Mouse (Mus musculus) macrophage (primary cell): ENCODE measurements at regions not wholly inside any gene's neighbourhood (a gene's known extent, or its start where the extent isn't known, plus 50 kb on each side); places are given as distances from the start of the nearest gene placed in this dataset.

Source experiments
- H3K27ac ChIP-seq: fragments of 350-480 bp; formaldehyde crosslinking; 2 replicates; pipeline ENCODE4 v1.9.0; 2021
- H3K36me3 ChIP-seq: fragments of 350-480 bp; formaldehyde crosslinking; 2 replicates; pipeline ENCODE4 v1.9.0; 2021; ENCODE audit errors: inconsistent target
- H3K4me3 ChIP-seq: fragments of 350-480 bp; formaldehyde crosslinking; 2 replicates; pipeline ENCODE4 v1.9.0; 2021; ENCODE audit errors: inconsistent target
- H3K79me2 ChIP-seq: fragments of 350-480 bp; formaldehyde crosslinking; 2 replicates; pipeline ENCODE4 v1.9.0; 2021; ENCODE audit errors: inconsistent target
- WGBS: methylation state at CpG from one replicate; pipeline ENCODE4 v1.1.7; 2026; ENCODE audit warnings: inconsistent platforms; ENCODE audit not compliant: missing documents; 5-methylcytosine and 5-hydroxymethylcytosine counted together

DNA sequence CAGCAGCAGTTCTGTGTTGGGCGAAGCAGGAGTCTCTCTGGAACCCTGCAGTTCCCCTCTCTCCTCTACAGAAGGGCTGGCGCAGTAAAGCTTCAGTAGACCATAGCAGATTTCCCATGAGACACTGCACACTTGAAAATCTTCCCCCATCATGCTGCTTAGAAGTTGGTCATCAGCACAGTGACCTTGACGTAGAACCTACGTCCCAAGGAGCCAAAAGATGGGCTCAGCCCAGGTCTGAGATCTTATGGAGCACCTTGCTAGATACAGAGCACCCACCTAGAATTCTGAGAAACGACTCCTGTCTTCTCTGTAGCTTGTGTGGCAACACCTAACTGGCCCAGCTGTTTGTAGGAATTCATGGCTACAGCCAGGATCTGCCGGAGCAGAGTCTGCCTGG is 51.7 kb upstream of the Hmga2 start:
- H3K27ac ChIP-seq, result no peak overlapping the region
- no peak overlapping the region for H3K4me3 ChIP-seq
- H3K36me3 ChIP-seq, result no peaks in the 10 kb centered on the region
- 99% methylated on average over 6 of the region's 6 CpGs for WGBS
- no peaks in the 10 kb centered on the region for H3K79me2 ChIP-seq

DNA sequence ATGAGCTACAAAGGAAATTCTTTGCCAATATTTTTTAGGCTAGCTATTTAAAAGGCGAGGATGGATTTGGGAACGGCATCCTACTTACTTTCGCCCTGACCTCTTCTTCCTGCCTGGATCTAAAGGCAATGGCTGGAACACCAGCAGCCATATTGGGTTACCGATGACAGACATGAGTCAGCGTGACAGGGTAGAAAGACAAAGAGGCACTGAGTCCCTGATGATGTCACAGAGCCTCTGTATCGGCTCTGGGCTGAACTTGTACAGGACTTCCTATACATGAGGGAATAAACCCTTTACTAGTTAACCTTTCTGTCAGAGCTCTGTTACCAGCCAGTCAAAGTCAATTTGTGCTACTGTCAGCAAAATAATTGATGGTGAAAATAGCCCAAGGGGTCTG is 50.7 kb upstream of the Hmga2 start:
- Histone ChIP-seq H3K27ac (no peak overlapping the region), H3K79me2 (no peaks in the 10 kb centered on the region), H3K36me3 (no peaks in the 10 kb centered on the region), H3K4me3 (no peak overlapping the region)
- 87% methylated on average over 6 of the region's 6 CpGs for WGBS
